Mouse (Mus musculus): Measurements from ENCODE around the gene Zzz3. TPM values are rescaled to one million over a fixed set of nuclear protein-coding genes. Genes with fewer than 3 reads are reported as not detected.

The Zzz3 gene
- polyA plus RNA-seq, 1 experiment: 11.5 TPM

DNA sequence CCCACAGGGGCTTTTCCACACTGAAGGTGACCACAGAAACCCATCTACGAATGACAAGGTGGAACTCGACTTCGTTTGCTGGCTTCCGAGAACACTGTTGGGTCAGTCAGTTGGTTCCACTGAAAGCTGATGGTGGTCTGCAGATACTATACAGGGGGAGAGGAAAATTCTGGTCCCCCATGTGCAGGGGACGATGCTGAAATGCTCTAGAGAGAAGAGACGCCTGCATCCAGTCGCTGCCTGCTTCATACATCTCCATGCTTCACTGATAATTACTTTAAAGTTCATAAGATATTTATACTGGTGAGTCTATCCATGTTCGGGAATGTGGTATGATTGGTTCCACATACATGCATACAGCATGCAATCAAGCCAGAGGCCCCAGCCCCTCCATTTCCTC is 86.9 kb downstream of the Zzz3 start:
- Histone ChIP-seq H3K27ac (ENCODE audit: control insufficient read depth, insufficient read depth, low read depth, low read length, poor library complexity) (no peak overlapping the region), H3K4me1 (ENCODE audit: control insufficient read depth, insufficient read depth, low read length) (peaks cover 2% of the 10 kb centered on the region), H3K4me3 (replicated peaks; ENCODE audit: control insufficient read depth, low read depth, low read length) (no peak overlapping the region)
- WGBS: 73% methylated on average over 8 of the region's 8 CpGs
- TF ChIP-seq CTCF (IDR thresholded peaks at IDR 0.05; ENCODE audit: control insufficient read depth, insufficient read depth, low read length) (no peak), POLR2A (IDR thresholded peaks at IDR 0.05; ENCODE audit: borderline replicate concordance, control insufficient read depth, low read depth, low read length) (no peak)

- Histone ChIP-seq H3K4me3 (replicated peaks; ENCODE audit: control insufficient read depth, low read depth, low read length) (no peak overlapping the region), H3K27ac (ENCODE audit: control insufficient read depth, insufficient read depth, low read depth, low read length, poor library complexity) (no peak overlapping the region), H3K4me1 (ENCODE audit: control insufficient read depth, insufficient read depth, low read length) (no peaks in the 10 kb centered on the region; the same call in 1 of the 2 replicates)
- TF ChIP-seq POLR2A (IDR thresholded peaks at IDR 0.05; ENCODE audit: borderline replicate concordance, control insufficient read depth, low read depth, low read length) (no peak), CTCF (IDR thresholded peaks at IDR 0.05; ENCODE audit: control insufficient read depth, insufficient read depth, low read length) (no peak)
- WGBS: 70% methylated on average over 7 of the region's 7 CpGs
These were observed 88.5 kb downstream of the Zzz3 start for GRCm38 (mm10) chr3:152483800-152484199.

- TF ChIP-seq POLR2A (IDR thresholded peaks at IDR 0.05; ENCODE audit: borderline replicate concordance, control insufficient read depth, low read depth, low read length) (no peak), CTCF (IDR thresholded peaks at IDR 0.05; ENCODE audit: control insufficient read depth, insufficient read depth, low read length) (no peak)
- 86% methylated on average over 6 of the region's 6 CpGs for WGBS
- no peak overlapping the region for H3K27ac ChIP-seq (ENCODE audit: control insufficient read depth, insufficient read depth, low read depth, low read length, poor library complexity)
- H3K4me3 ChIP-seq (replicated peaks; ENCODE audit: control insufficient read depth, low read depth, low read length): no peak overlapping the region
- H3K4me1 ChIP-seq (ENCODE audit: control insufficient read depth, insufficient read depth, low read length): no peaks in the 10 kb centered on the region; the same call in 1 of the 2 replicates
These were observed 88.9 kb downstream of the Zzz3 start for GRCm38 (mm10) chr3:152484206-152484605.

DNA sequence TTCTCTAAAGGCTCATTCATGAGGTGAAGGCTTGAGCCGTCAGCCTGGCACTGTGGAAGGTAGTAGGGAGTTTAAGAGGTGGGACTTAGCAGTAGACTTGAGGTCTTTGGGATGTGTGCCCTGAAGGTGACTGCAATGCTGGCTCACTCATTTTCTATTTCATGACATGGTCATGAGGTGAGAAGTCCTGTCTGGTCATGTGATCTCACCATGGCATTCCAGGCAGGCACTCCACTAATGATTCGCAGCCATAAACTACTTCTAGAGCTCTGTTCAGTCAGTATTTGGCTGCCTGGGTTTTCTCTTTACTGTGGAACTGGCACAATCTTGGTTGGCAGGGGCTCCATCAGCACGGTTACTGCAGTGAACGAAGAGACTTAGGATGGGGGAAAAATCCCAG is 93.7 kb downstream of the Zzz3 start:
- TF ChIP-seq CTCF (IDR thresholded peaks at IDR 0.05; ENCODE audit: control insufficient read depth, insufficient read depth, low read length): no peak
- TF ChIP-seq POLR2A (IDR thresholded peaks at IDR 0.05; ENCODE audit: borderline replicate concordance, control insufficient read depth, low read depth, low read length): no peak
- H3K4me3 ChIP-seq (replicated peaks; ENCODE audit: control insufficient read depth, low read depth, low read length): no peak overlapping the region
- 86% methylated on average over 4 of the region's 4 CpGs for WGBS
- H3K27ac ChIP-seq (ENCODE audit: control insufficient read depth, insufficient read depth, low read depth, low read length, poor library complexity): no peak overlapping the region
- no peaks in the 10 kb centered on the region; the same call in 1 of the 2 replicates for H3K4me1 ChIP-seq (ENCODE audit: control insufficient read depth, insufficient read depth, low read length)

GRCm38 (mm10) chr3:152490423-152490822 is 95.2 kb downstream of the Zzz3 start:
- Histone ChIP-seq H3K4me3 (replicated peaks; ENCODE audit: control insufficient read depth, low read depth, low read length) (no peak overlapping the region), H3K4me1 (ENCODE audit: control insufficient read depth, insufficient read depth, low read length) (no peaks in the 10 kb centered on the region; the same call in 1 of the 2 replicates), H3K27ac (ENCODE audit: control insufficient read depth, insufficient read depth, low read depth, low read length, poor library complexity) (no peak overlapping the region)
- TF ChIP-seq POLR2A (IDR thresholded peaks at IDR 0.05; ENCODE audit: borderline replicate concordance, control insufficient read depth, low read depth, low read length) (no peak), CTCF (IDR thresholded peaks at IDR 0.05; ENCODE audit: control insufficient read depth, insufficient read depth, low read length) (no peak)
- 75% methylated on average over 5 of the region's 5 CpGs for WGBS

DNA sequence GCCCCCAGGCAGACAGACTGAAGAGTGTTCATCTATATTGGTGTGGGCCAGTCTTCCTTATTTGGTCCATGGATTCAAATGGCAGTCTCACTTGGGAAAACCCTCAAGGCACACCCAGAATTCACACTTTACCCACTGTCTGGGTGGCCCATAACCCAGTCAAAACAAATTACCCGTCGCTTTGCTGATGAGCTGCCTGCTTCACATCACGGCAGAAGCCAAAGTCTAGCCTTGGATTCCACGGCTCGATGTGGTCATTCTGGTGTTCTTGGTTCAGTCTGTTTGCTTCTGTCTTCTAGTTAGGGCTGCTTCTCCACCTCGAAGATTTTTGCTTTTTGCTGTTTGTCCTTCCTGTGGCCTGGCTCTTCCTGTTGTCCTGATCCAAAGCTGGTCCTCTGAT is 97.0 kb downstream of the Zzz3 start:
- H3K4me1 ChIP-seq (ENCODE audit: control insufficient read depth, insufficient read depth, low read length): no peaks in the 10 kb centered on the region; the same call in 1 of the 2 replicates
- TF ChIP-seq CTCF (IDR thresholded peaks at IDR 0.05; ENCODE audit: control insufficient read depth, insufficient read depth, low read length) (no peak), POLR2A (IDR thresholded peaks at IDR 0.05; ENCODE audit: borderline replicate concordance, control insufficient read depth, low read depth, low read length) (no peak)
- no peak overlapping the region for H3K4me3 ChIP-seq (replicated peaks; ENCODE audit: control insufficient read depth, low read depth, low read length)
- WGBS: 77% methylated on average over 6 of the region's 6 CpGs
- no peak overlapping the region for H3K27ac ChIP-seq (ENCODE audit: control insufficient read depth, insufficient read depth, low read depth, low read length, poor library complexity)

GRCm38 (mm10) chr3:152493813-152494212 is 98.5 kb downstream of the Zzz3 start:
- no peak for TF ChIP-seq POLR2A (IDR thresholded peaks at IDR 0.05; ENCODE audit: borderline replicate concordance, control insufficient read depth, low read depth, low read length)
- no peak for TF ChIP-seq CTCF (IDR thresholded peaks at IDR 0.05; ENCODE audit: control insufficient read depth, insufficient read depth, low read length)
- Histone ChIP-seq H3K4me3 (replicated peaks; ENCODE audit: control insufficient read depth, low read depth, low read length) (no peak overlapping the region), H3K27ac (ENCODE audit: control insufficient read depth, insufficient read depth, low read depth, low read length, poor library complexity) (no peak overlapping the region), H3K4me1 (ENCODE audit: control insufficient read depth, insufficient read depth, low read length) (no peaks in the 10 kb centered on the region)
- WGBS: 83% methylated on average over 2 of the region's 2 CpGs

DNA sequence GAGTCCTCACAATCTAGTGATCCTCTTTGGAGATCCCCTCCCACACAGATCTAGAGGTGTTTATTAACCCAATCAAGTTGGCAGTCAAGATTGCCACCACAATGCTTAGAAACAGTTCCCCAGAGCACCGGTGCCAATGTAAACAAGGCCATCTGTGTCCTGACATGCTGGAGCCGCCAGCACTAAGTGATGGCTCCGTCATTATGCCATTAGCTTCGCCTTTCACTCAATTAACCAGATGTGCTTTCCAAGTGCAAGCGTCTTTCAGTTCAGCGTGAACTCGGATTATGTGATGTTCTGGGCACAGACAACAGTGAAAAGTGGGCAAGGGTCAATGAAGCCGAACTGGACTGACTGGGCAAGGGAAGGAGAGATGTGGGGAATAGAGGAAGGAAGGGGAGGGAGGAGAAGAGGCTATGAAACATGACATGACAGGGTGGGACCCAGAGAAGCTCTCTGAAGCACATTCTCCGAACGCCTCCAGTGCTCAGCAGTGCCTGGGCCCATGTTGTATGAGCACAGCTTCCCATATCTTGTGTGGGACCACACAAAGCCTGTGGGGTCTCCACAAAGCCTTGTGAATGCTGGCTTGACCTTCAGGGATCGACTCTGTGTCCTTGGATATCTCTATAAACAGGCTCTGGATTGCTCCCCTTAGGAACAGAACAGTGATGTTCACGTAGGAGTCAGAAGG is 99.5 kb downstream of the Zzz3 start:
- TF ChIP-seq CTCF (IDR thresholded peaks at IDR 0.05; ENCODE audit: control insufficient read depth, insufficient read depth, low read length) (no peak), POLR2A (IDR thresholded peaks at IDR 0.05; ENCODE audit: borderline replicate concordance, control insufficient read depth, low read depth, low read length) (no peak)
- Histone ChIP-seq H3K27ac (ENCODE audit: control insufficient read depth, insufficient read depth, low read depth, low read length, poor library complexity) (no peak overlapping the region), H3K4me1 (ENCODE audit: control insufficient read depth, insufficient read depth, low read length) (no peaks in the 10 kb centered on the region), H3K4me3 (replicated peaks; ENCODE audit: control insufficient read depth, low read depth, low read length) (no peak overlapping the region)
- WGBS: 87% methylated on average over 12 of the region's 12 CpGs

Data from bone marrow, adult 2 months (tissue).